Mouse (Mus musculus): ENCODE data around the gene Tefm. TPM values are rescaled to one million over a fixed set of nuclear protein-coding genes. Genes with fewer than 3 reads are reported as not detected.
A peak's percentile ranks its signal among the peaks of the same experiment; 100 is the strongest.
"Not testable (repeated sequence)": the region's sequence is repeated elsewhere in the genome, so short reads cannot be mapped to it uniquely, and the experiment has no call there.

Tefm gene
- polyA plus RNA-seq, 1 experiment from 2014 or later, result 30.6 TPM

DNA sequence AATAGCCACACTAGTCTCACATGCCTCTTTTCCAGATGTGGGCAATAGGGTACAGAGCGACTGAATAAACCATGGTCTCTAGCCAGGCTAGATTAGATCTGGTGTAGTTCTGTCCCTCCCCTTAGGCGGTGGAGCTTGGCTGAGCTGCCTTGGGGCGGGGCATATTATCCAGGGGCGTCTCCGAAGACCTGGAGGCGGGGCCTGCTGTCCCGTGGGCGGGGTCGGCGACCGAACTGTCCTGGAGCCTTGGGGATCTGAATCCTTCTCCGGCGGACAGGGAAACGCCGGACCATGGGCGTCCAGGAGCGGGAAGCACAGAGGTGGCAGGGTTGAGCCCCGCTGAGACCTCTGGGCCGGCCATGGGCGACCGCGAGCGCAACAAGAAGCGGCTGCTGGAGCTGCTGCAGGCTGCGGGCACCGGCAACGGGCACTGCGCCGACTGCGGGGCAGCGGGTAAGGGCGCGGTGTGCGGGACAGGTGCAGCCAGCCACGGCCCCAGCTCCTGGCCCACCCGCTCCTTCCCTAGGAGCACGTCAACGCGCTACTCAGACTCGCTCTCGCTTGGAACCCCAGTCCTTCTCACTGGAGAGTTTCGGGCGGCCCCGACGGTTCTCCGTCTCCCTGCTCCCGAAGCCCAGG, 12.0 kb upstream of the Tefm start, which contains the start of gene Adap2:
Gene Adap2 (plus strand): TSS at position 249 of the 639 bp plus-strand sequence.
- H3K9me3 ChIP-seq (ENCODE audit: control insufficient read depth, low read length), result no peaks in the 10 kb centered on the region
- WGBS, result 3% methylated on average over 46 of the region's 47 CpGs
- peak; percentile 82 for DNase-seq (ENCODE audit: low spot score)
- peak within 1 kb of the TSS; percentile 42 for H3K4me3 ChIP-seq (ENCODE audit: low read depth, low read length)
- no peak within 1 kb of the TSS for H3K27ac ChIP-seq (replicated peaks; ENCODE audit: low read depth, low read length)
- peak; percentile 68 for ATAC-seq (ENCODE audit: insufficient number of reproducible peaks, low FRiP score, low TSS enrichment, low read depth)
- H3K27me3 ChIP-seq (ENCODE audit: control insufficient read depth, insufficient read depth, low read length), result peaks cover 28% of the 10 kb centered on the region
- H3K9ac ChIP-seq (ENCODE audit: low read length), result 0 out of 2 replicates have a peak within 1 kb of the TSS, but pooled peaks have one; percentile 27
- no peaks in the 10 kb centered on the region for H3K36me3 ChIP-seq (ENCODE audit: control insufficient read depth, insufficient read depth, low read length)
- H3K4me2 ChIP-seq (ENCODE audit: low read depth, severe bottlenecking), result peak within 1 kb of the TSS; percentile 69
- 0 out of 2 replicates have a peak, but pooled peaks cover 7% of the 10 kb centered on the region for H3K4me1 ChIP-seq (ENCODE audit: control insufficient read depth, insufficient read depth, low read length)

DNA sequence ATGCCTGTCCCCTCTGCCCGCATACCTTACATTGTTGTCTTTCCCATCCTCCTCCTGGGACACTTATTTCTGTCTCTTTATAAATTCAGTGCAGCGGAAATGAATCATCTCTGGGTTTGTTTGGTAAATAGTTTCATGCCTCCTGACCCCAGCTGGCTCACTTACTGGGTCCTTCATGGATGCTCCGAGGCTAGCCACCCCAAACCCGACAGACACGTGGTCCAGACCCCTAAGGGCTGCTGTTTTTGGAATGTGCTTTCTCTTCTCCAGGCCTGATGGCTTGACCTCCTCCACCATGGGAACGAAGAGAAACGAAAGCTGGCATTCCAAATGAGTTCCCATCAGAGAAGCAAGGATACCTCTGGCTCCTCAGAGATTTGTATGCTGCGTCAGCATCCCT, 10.4 kb upstream of the Tefm start:
- Histone ChIP-seq H3K36me3 (ENCODE audit: control insufficient read depth, insufficient read depth, low read length) (no peaks in the 10 kb centered on the region), H3K27me3 (ENCODE audit: control insufficient read depth, insufficient read depth, low read length) (peaks cover 28% of the 10 kb centered on the region), H3K4me1 (ENCODE audit: control insufficient read depth, insufficient read depth, low read length) (0 out of 2 replicates have a peak, but pooled peaks cover 7% of the 10 kb centered on the region), H3K9me3 (ENCODE audit: control insufficient read depth, low read length) (no peaks in the 10 kb centered on the region), H3K9ac (ENCODE audit: low read length) (no peak overlapping the region), H3K4me2 (ENCODE audit: low read depth, severe bottlenecking) (no peak overlapping the region), H3K4me3 (ENCODE audit: low read depth, low read length) (no peak overlapping the region), H3K27ac (replicated peaks; ENCODE audit: low read depth, low read length) (no peak overlapping the region)
- ATAC-seq (ENCODE audit: insufficient number of reproducible peaks, low FRiP score, low TSS enrichment, low read depth) (no peak), DNase-seq (ENCODE audit: low spot score) (no peak)
- 84% methylated on average over 8 of the region's 8 CpGs for WGBS

DNA sequence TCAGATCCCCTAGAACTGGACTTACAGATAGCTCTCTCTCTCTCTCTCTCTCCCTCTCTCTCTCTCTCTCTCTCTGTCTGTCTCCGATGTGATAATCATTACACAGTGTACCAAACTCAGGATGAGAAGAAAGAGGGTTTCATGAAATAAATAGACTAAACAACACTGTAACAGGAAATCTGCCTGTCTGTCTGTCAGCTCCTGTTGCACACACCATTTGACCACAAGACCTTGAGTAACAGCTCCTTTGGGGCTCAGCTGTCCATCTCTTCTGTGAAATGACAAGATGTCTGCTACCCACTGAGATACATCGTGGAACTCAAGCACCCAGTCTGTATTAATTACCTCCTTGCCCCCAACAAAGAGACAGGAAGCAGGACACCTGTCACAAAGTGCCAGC, 9.6 kb upstream of the Tefm start:
- Histone ChIP-seq H3K4me2 (ENCODE audit: low read depth, severe bottlenecking) (no peak overlapping the region), H3K4me1 (ENCODE audit: control insufficient read depth, insufficient read depth, low read length) (0 out of 2 replicates have a peak, but pooled peaks cover 7% of the 10 kb centered on the region), H3K4me3 (ENCODE audit: low read depth, low read length) (no peak overlapping the region), H3K9me3 (ENCODE audit: control insufficient read depth, low read length) (no peaks in the 10 kb centered on the region), H3K27me3 (ENCODE audit: control insufficient read depth, insufficient read depth, low read length) (peaks cover 28% of the 10 kb centered on the region), H3K9ac (ENCODE audit: low read length) (no peak overlapping the region), H3K27ac (replicated peaks; ENCODE audit: low read depth, low read length) (no peak overlapping the region), H3K36me3 (ENCODE audit: control insufficient read depth, insufficient read depth, low read length) (no peaks in the 10 kb centered on the region)
- ATAC-seq (ENCODE audit: insufficient number of reproducible peaks, low FRiP score, low TSS enrichment, low read depth) (no peak), DNase-seq (ENCODE audit: low spot score) (no peak)
- 58% methylated on average over 2 of the region's 2 CpGs for WGBS

DNA sequence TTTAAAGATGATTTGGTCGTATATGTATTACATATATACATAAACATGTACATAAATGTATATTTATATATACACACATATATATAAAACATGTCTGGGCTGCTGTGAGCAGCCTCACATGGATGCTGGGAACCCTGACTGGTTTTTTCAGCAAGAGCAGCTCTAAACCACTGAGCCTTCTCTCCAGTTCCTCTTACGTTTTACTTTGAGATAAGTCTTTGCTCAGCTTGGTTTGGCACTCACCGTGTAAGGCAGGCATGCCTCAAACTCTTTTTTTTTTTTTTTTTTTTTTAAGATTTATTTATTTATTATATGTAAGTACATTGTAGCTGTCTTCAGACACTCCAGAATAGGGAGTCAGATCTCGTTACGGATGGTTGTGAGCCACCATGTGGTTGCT, 8.6 kb upstream of the Tefm start:
- Histone ChIP-seq H3K36me3 (ENCODE audit: control insufficient read depth, insufficient read depth, low read length) (no peaks in the 10 kb centered on the region), H3K4me2 (ENCODE audit: low read depth, severe bottlenecking) (no peak overlapping the region), H3K4me3 (ENCODE audit: low read depth, low read length) (no peak overlapping the region), H3K4me1 (ENCODE audit: control insufficient read depth, insufficient read depth, low read length) (0 out of 2 replicates have a peak, but pooled peaks cover 7% of the 10 kb centered on the region), H3K9me3 (ENCODE audit: control insufficient read depth, low read length) (no peaks in the 10 kb centered on the region), H3K27ac (replicated peaks; ENCODE audit: low read depth, low read length) (no peak overlapping the region), H3K27me3 (ENCODE audit: control insufficient read depth, insufficient read depth, low read length) (peaks cover 26% of the 10 kb centered on the region), H3K9ac (ENCODE audit: low read length) (no peak overlapping the region)
- DNase-seq (ENCODE audit: low spot score) (no peak), ATAC-seq (ENCODE audit: insufficient number of reproducible peaks, low FRiP score, low TSS enrichment, low read depth) (no peak)
- 73% methylated on average over 5 of the region's 5 CpGs for WGBS

DNA sequence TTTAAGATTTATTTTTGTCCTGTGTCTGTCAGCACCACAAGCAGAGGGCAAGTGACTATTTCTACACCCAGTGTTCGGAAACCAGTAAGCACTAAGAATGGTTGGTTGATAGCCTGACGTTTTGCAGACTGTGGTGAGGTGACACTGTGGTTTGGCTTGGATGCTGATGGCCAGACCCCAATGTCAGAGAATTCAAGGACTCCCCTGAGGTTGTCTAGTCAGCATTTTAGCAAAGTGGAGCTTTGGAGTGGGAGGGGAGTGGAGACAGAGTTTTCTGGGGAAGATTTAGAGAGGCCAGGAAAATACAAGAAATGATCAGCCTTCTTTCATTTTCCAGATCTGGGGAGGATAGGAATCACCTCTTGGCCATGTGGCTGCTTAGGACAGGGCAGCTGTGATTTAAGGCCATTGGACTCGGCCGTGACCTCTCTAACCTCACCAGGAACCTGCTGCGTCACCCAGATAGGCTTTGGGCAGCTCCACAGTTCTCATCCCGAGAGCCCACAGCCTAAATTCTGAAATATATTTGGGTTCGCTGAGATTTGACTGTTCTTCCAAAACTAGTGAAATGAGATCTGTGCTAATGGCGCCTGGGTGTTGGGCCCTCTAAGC, 7.5 kb upstream of the Tefm start:
- no peak overlapping the region for H3K27ac ChIP-seq (replicated peaks; ENCODE audit: low read depth, low read length)
- WGBS, result 82% methylated on average over 8 of the region's 8 CpGs
- no peak for ATAC-seq (ENCODE audit: insufficient number of reproducible peaks, low FRiP score, low TSS enrichment, low read depth)

DNA sequence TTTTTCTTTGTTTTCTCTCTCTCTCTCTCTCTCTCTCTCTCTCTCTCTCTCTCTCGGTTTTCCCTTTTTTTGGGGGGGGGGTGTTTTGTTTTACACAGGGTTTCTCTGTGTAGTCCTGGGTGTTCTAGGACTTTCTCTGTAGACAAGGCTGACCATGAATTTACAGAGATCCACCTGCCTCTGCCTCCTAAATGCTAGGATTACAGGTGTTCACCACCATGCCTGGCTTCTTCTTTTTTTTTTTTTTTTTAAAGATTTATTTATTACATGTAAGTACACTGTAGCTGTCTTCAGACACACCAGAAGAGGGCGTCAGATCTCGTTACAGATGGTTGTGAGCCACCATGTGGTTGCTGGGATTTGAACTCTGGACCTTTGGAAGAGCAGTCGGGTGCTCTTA, 7.0 kb upstream of the Tefm start:
- H3K36me3 ChIP-seq (ENCODE audit: control insufficient read depth, insufficient read depth, low read length); H3K4me1 ChIP-seq (ENCODE audit: control insufficient read depth, insufficient read depth, low read length); H3K4me3 ChIP-seq (ENCODE audit: low read depth, low read length); H3K4me2 ChIP-seq (ENCODE audit: low read depth, severe bottlenecking); H3K27ac ChIP-seq (replicated peaks; ENCODE audit: low read depth, low read length); ATAC-seq (ENCODE audit: insufficient number of reproducible peaks, low FRiP score, low TSS enrichment, low read depth); H3K9ac ChIP-seq (ENCODE audit: low read length); H3K9me3 ChIP-seq (ENCODE audit: control insufficient read depth, low read length); DNase-seq (ENCODE audit: low spot score): not testable (repeated sequence)
- H3K27me3 ChIP-seq (ENCODE audit: control insufficient read depth, insufficient read depth, low read length), result peaks cover 11% of the 10 kb centered on the region
- WGBS, result 67% methylated on average over 1 of the region's 4 CpGs

More for the DNA sequence above, 7.5 kb upstream of the Tefm start:
- Histone ChIP-seq H3K4me3 (ENCODE audit: low read depth, low read length) (no peak overlapping the region), H3K4me2 (ENCODE audit: low read depth, severe bottlenecking) (no peak overlapping the region), H3K36me3 (ENCODE audit: control insufficient read depth, insufficient read depth, low read length) (no peaks in the 10 kb centered on the region), H3K4me1 (ENCODE audit: control insufficient read depth, insufficient read depth, low read length) (0 out of 2 replicates have a peak, but pooled peaks cover 7% of the 10 kb centered on the region), H3K27me3 (ENCODE audit: control insufficient read depth, insufficient read depth, low read length) (peaks cover 16% of the 10 kb centered on the region), H3K9ac (ENCODE audit: low read length) (no peak overlapping the region), H3K9me3 (ENCODE audit: control insufficient read depth, low read length) (no peaks in the 10 kb centered on the region)
- DNase-seq (ENCODE audit: low spot score), result no peak

DNA sequence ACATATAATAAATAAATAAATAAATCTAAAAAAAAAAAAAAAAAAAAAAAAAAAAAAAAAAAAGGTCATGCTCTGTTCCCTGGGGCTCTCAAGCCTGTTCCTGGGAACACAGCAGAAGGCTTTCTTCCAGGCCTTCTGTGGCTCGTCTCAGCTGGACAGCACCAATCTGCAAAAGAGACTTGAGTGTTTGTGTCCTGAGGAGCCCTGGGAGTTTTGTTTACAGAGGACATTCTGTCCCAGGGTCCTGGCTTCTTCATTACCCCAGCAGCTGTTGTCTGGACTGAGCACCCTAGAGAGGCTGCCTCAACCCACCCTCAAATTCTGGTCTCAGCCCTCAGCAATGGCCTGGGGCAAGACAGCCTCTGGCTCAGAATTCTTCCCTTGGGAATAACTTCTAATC, 6.3 kb upstream of the Tefm start:
- Histone ChIP-seq H3K27ac (replicated peaks; ENCODE audit: low read depth, low read length) (no peak overlapping the region), H3K4me3 (ENCODE audit: low read depth, low read length) (no peak overlapping the region), H3K4me1 (ENCODE audit: control insufficient read depth, insufficient read depth, low read length) (no peaks in the 10 kb centered on the region), H3K9me3 (ENCODE audit: control insufficient read depth, low read length) (no peaks in the 10 kb centered on the region), H3K9ac (ENCODE audit: low read length) (no peak overlapping the region), H3K4me2 (ENCODE audit: low read depth, severe bottlenecking) (no peak overlapping the region), H3K27me3 (ENCODE audit: control insufficient read depth, insufficient read depth, low read length) (peaks cover 4% of the 10 kb centered on the region), H3K36me3 (ENCODE audit: control insufficient read depth, insufficient read depth, low read length) (no peaks in the 10 kb centered on the region)
- no peak for ATAC-seq (ENCODE audit: insufficient number of reproducible peaks, low FRiP score, low TSS enrichment, low read depth)
- DNase-seq (ENCODE audit: low spot score), result no peak
- 38% methylated on average over 1 of the region's 1 CpGs for WGBS

DNA sequence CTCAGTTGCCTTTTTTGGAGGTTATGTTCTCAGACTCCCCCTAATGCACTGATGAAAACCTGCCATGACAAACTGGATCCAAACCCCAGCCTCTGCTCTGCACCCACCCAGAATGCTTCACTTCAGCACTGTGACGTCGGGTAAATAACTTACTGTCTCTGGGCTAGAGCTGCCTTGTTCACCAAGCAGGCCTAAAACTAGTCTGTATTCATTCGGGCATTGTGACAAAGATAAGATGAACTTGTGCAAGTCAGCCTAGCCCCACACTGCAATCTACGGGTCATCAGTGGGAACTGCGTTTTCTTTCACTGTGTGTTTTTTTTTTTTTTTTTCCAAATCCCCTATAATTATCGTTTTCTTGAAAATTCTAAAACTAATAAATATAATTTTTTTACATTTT, 5.8 kb upstream of the Tefm start:
- WGBS, result 74% methylated on average over 6 of the region's 6 CpGs
- Histone ChIP-seq H3K27ac (replicated peaks; ENCODE audit: low read depth, low read length) (no peak overlapping the region), H3K36me3 (ENCODE audit: control insufficient read depth, insufficient read depth, low read length) (no peaks in the 10 kb centered on the region), H3K27me3 (ENCODE audit: control insufficient read depth, insufficient read depth, low read length) (0 out of 2 replicates have a peak, but pooled peaks cover 2% of the 10 kb centered on the region), H3K4me2 (ENCODE audit: low read depth, severe bottlenecking) (no peak overlapping the region), H3K4me1 (ENCODE audit: control insufficient read depth, insufficient read depth, low read length) (peaks cover 2% of the 10 kb centered on the region; the same call in 1 of the 2 replicates), H3K9ac (ENCODE audit: low read length) (no peak overlapping the region), H3K9me3 (ENCODE audit: control insufficient read depth, low read length) (no peaks in the 10 kb centered on the region), H3K4me3 (ENCODE audit: low read depth, low read length) (no peak overlapping the region)
- DNase-seq (ENCODE audit: low spot score) (no peak), ATAC-seq (ENCODE audit: insufficient number of reproducible peaks, low FRiP score, low TSS enrichment, low read depth) (no peak)

All from limb, embryonic 11.5 days (tissue).